Mouse (Mus musculus): ENCODE measurements at regions not wholly inside any gene's neighbourhood (a gene's known extent, or its start where the extent isn't known, plus 50 kb on each side); places are given as distances from the start of the nearest gene placed in this dataset.

GRCm38 (mm10) chr1:104584123-104584522 is 184.2 kb upstream of the Cdh20 start:
- TF ChIP-seq CTCF (IDR thresholded peaks at IDR 0.05; ENCODE audit: low read depth, low read length) (no peak), POLR2A (IDR thresholded peaks at IDR 0.05; ENCODE audit: extremely low read depth, insufficient read depth, low read length) (no peak)

Measured in liver, adult 2 months (tissue).